Mouse (Mus musculus): Measurements from ENCODE around the gene Kirrel2. TPM values are rescaled to one million over a fixed set of nuclear protein-coding genes. Genes with fewer than 3 reads are reported as not detected.
A peak's percentile ranks its signal among the peaks of the same experiment; 100 is the strongest.

Gene Kirrel2
- total and polyA plus RNA-seq, 2 experiments from 2014 or later = 0.43 to 4.9 TPM

GRCm38 (mm10) chr7:30464816-30465300 lies 7.4 kb upstream of the Kirrel2 start:
- no peak overlapping the region for H3K4me3 ChIP-seq (ENCODE audit: low read depth, low read length)
- no peaks in the 10 kb centered on the region for H3K9me3 ChIP-seq (ENCODE audit: low read length)
- no peak for TF ChIP-seq CTCF (IDR thresholded peaks at IDR 0.05)
- no peak overlapping the region for H3K9ac ChIP-seq (replicated peaks; ENCODE audit: low read length, poor library complexity, severe bottlenecking)
- H3K4me1 ChIP-seq (ENCODE audit: insufficient read depth, low read length) = 0 out of 2 replicates have a peak, but pooled peaks cover 3% of the 10 kb centered on the region
- peaks cover 56% of the 10 kb centered on the region for H3K27me3 ChIP-seq (ENCODE audit: insufficient read depth, low read length)
- no peak overlapping the region for H3K4me2 ChIP-seq (ENCODE audit: low read depth, low read length, poor library complexity, severe bottlenecking)
- no peak for DNase-seq (ENCODE audit: low spot score)
- H3K36me3 ChIP-seq (ENCODE audit: insufficient read depth, low read length) = no peaks in the 10 kb centered on the region
- no peak overlapping the region for H3K27ac ChIP-seq (ENCODE audit: low read depth, low read length)
- 21% methylated on average over 6 of the region's 6 CpGs for WGBS
- ATAC-seq (ENCODE audit: low FRiP score) = no peak

GRCm38 (mm10) chr7:30463996-30464395 lies 6.5 kb upstream of the Kirrel2 start:
- TF ChIP-seq CTCF (IDR thresholded peaks at IDR 0.05) = no peak
- Histone ChIP-seq H3K27ac (ENCODE audit: low read depth, low read length) (no peak overlapping the region), H3K4me3 (ENCODE audit: low read depth, low read length) (no peak overlapping the region), H3K4me1 (ENCODE audit: insufficient read depth, low read length) (0 out of 2 replicates have a peak, but pooled peaks cover 3% of the 10 kb centered on the region), H3K9me3 (ENCODE audit: low read length) (no peaks in the 10 kb centered on the region), H3K27me3 (ENCODE audit: insufficient read depth, low read length) (peaks cover 56% of the 10 kb centered on the region), H3K36me3 (ENCODE audit: insufficient read depth, low read length) (no peaks in the 10 kb centered on the region), H3K9ac (replicated peaks; ENCODE audit: low read length, poor library complexity, severe bottlenecking) (no peak overlapping the region), H3K4me2 (ENCODE audit: low read depth, low read length, poor library complexity, severe bottlenecking) (no peak overlapping the region)
- ATAC-seq (ENCODE audit: low FRiP score) = no peak
- 11% methylated on average over 4 of the region's 4 CpGs for WGBS
- no peak for DNase-seq (ENCODE audit: low spot score)

GRCm38 (mm10) chr7:30463568-30463967 lies 6.1 kb upstream of the Kirrel2 start:
- Histone ChIP-seq H3K27me3 (ENCODE audit: insufficient read depth, low read length) (peaks cover 56% of the 10 kb centered on the region), H3K9ac (replicated peaks; ENCODE audit: low read length, poor library complexity, severe bottlenecking) (no peak overlapping the region)

GRCm38 (mm10) chr7:30459484-30459883 lies 2.0 kb upstream of the Kirrel2 start:
- no peak overlapping the region for H3K27ac ChIP-seq (ENCODE audit: low read depth, low read length)
- 33% methylated on average over 6 of the region's 6 CpGs for WGBS
- no peak overlapping the region for H3K9ac ChIP-seq (replicated peaks; ENCODE audit: low read length, poor library complexity, severe bottlenecking)
- H3K27me3 ChIP-seq (ENCODE audit: insufficient read depth, low read length) = peaks cover 52% of the 10 kb centered on the region
- H3K36me3 ChIP-seq (ENCODE audit: insufficient read depth, low read length) = no peaks in the 10 kb centered on the region
- no peak for TF ChIP-seq CTCF (IDR thresholded peaks at IDR 0.05)
- DNase-seq (ENCODE audit: low spot score) = no peak
- no peak for ATAC-seq (ENCODE audit: low FRiP score)
- peaks cover 3% of the 10 kb centered on the region; the same call in 1 of the 2 replicates for H3K4me1 ChIP-seq (ENCODE audit: insufficient read depth, low read length)
- no peak overlapping the region for H3K4me3 ChIP-seq (ENCODE audit: low read depth, low read length)
- no peak overlapping the region for H3K4me2 ChIP-seq (ENCODE audit: low read depth, low read length, poor library complexity, severe bottlenecking)
- H3K9me3 ChIP-seq (ENCODE audit: low read length) = no peaks in the 10 kb centered on the region

More at GRCm38 (mm10) chr7:30463568-30463967, 6.1 kb upstream of the Kirrel2 start:
- DNase-seq (ENCODE audit: low spot score) = no peak
- H3K27ac ChIP-seq (ENCODE audit: low read depth, low read length) = no peak overlapping the region
- H3K4me2 ChIP-seq (ENCODE audit: low read depth, low read length, poor library complexity, severe bottlenecking) = no peak overlapping the region
- H3K36me3 ChIP-seq (ENCODE audit: insufficient read depth, low read length) = no peaks in the 10 kb centered on the region
- ATAC-seq (ENCODE audit: low FRiP score) = no peak
- TF ChIP-seq CTCF (IDR thresholded peaks at IDR 0.05) = no peak
- 0 out of 2 replicates have a peak, but pooled peaks cover 3% of the 10 kb centered on the region for H3K4me1 ChIP-seq (ENCODE audit: insufficient read depth, low read length)
- H3K4me3 ChIP-seq (ENCODE audit: low read depth, low read length) = no peak overlapping the region
- H3K9me3 ChIP-seq (ENCODE audit: low read length) = no peaks in the 10 kb centered on the region
- 21% methylated on average over 7 of the region's 7 CpGs for WGBS

- H3K27ac ChIP-seq (ENCODE audit: low read depth, low read length) = no peak overlapping the region
- no peak for TF ChIP-seq CTCF (IDR thresholded peaks at IDR 0.05)
- no peaks in the 10 kb centered on the region for H3K36me3 ChIP-seq (ENCODE audit: insufficient read depth, low read length)
- peaks cover 8% of the 10 kb centered on the region; the same call in 1 of the 2 replicates for H3K4me1 ChIP-seq (ENCODE audit: insufficient read depth, low read length)
- no peak for DNase-seq (ENCODE audit: low spot score)
- H3K4me3 ChIP-seq (ENCODE audit: low read depth, low read length) = peak overlapping the region; percentile 29
- peaks cover 69% of the 10 kb centered on the region for H3K27me3 ChIP-seq (ENCODE audit: insufficient read depth, low read length)
- no peak for ATAC-seq (ENCODE audit: low FRiP score)
- 1% methylated on average over 30 of the region's 31 CpGs for WGBS
- H3K9me3 ChIP-seq (ENCODE audit: low read length) = no peaks in the 10 kb centered on the region
- no peak overlapping the region for H3K9ac ChIP-seq (replicated peaks; ENCODE audit: low read length, poor library complexity, severe bottlenecking)
- peak overlapping the region; percentile 59 for H3K4me2 ChIP-seq (ENCODE audit: low read depth, low read length, poor library complexity, severe bottlenecking)
These were observed 420 bp downstream of the Kirrel2 start for GRCm38 (mm10) chr7:30456911-30457628.

GRCm38 (mm10) chr7:30456487-30456886 lies 1.0 kb downstream of the Kirrel2 start:
- Histone ChIP-seq H3K9ac (replicated peaks; ENCODE audit: low read length, poor library complexity, severe bottlenecking) (no peak overlapping the region), H3K9me3 (ENCODE audit: low read length) (no peaks in the 10 kb centered on the region), H3K36me3 (ENCODE audit: insufficient read depth, low read length) (no peaks in the 10 kb centered on the region), H3K27me3 (ENCODE audit: insufficient read depth, low read length) (peaks cover 63% of the 10 kb centered on the region), H3K4me1 (ENCODE audit: insufficient read depth, low read length) (peaks cover 8% of the 10 kb centered on the region; the same call in 1 of the 2 replicates), H3K4me3 (ENCODE audit: low read depth, low read length) (peak overlapping the region; percentile 29; the same call in 1 of the 2 replicates), H3K27ac (ENCODE audit: low read depth, low read length) (no peak overlapping the region), H3K4me2 (ENCODE audit: low read depth, low read length, poor library complexity, severe bottlenecking) (peak overlapping the region; percentile 59)
- TF ChIP-seq CTCF (IDR thresholded peaks at IDR 0.05) = no peak
- no peak for ATAC-seq (ENCODE audit: low FRiP score)
- WGBS = 2% methylated on average over 9 of the region's 9 CpGs
- DNase-seq (ENCODE audit: low spot score) = no peak

Measured in midbrain, postnatal 0 days (tissue).